Mouse (Mus musculus) liver, embryonic 18 days (tissue): ENCODE measurements around the gene Neurl3. TPM values are rescaled to one million over a fixed set of nuclear protein-coding genes. Genes with fewer than 3 reads are reported as not detected.

Source experiments
- polyA plus RNA-seq: library from polyadenylated mRNA; depleted of rRNA; stranded (reverse); fragments of >200 nt; gene quantifications from 2 replicates; pipeline ENCODE4 v1.2.3, GENCODE M21; 2012; rRNA removed

Neurl3 gene
- 4.8 and 5.1 TPM in 2 replicates for polyA plus RNA-seq

GRCm38 (mm10) chr1:36274455-36274854, at the start of gene Neurl3:
Gene Neurl3, minus strand, starts transcription at chr1:36274679.

GRCm38 (mm10) chr1:36307495-36308280, 33.2 kb upstream of the Neurl3 start, which contains the start of gene Arid5a:
Gene Arid5a, plus strand, starts transcription at chr1:36307733.

GRCm38 (mm10) chr1:36244058-36244827, 30.2 kb downstream of the Neurl3 start, which contains the start of gene Uggt1:
Gene Uggt1, minus strand, starts transcription at chr1:36244720.

Other genes with a start within 250 kb of the Neurl3 start
- gene Hs6st1, start 206.3 kb downstream of the Neurl3 start, polyA plus RNA-seq, result 38.1 and 44.7 TPM in 2 replicates
- 6.8 and 8.2 TPM in 2 replicates for gene Uggt1, start 30.0 kb downstream of the Neurl3 start, polyA plus RNA-seq
- 2.9 and 3.4 TPM in 2 replicates for gene Arid5a, start 33.1 kb upstream of the Neurl3 start, polyA plus RNA-seq
- gene Kansl3, start 94.5 kb upstream of the Neurl3 start, polyA plus RNA-seq, result 12.1 and 14.2 TPM in 2 replicates
- 0.01 and 0.02 TPM in 2 replicates for gene Fer1l5, start 97.6 kb upstream of the Neurl3 start, polyA plus RNA-seq
- gene Lman2l, start 170.6 kb upstream of the Neurl3 start, polyA plus RNA-seq, result 8.1 and 9.4 TPM in 2 replicates
- gene Cnnm4, start 196.9 kb upstream of the Neurl3 start, polyA plus RNA-seq, result 0.81 and 0.95 TPM in 2 replicates
- 4.0 and 4.5 TPM in 2 replicates for gene Cnnm3, start 237.2 kb upstream of the Neurl3 start, polyA plus RNA-seq